Mouse (Mus musculus) CD4-positive, CD25-positive, alpha-beta regulatory T cell, adult 4 months (primary cell): ENCODE measurements around the gene Smco3. TPM values are rescaled to one million over a fixed set of nuclear protein-coding genes. Genes with fewer than 3 reads are reported as not detected.
"Not testable (repeated sequence)": the region's sequence is repeated elsewhere in the genome, so short reads cannot be mapped to it uniquely, and the experiment has no call there.

Experiments used
- ATAC-seq: one replicate; pipeline ENCODE4 v1.8.0; 2017
- polyA plus RNA-seq, 2 experiments: library from polyadenylated mRNA; unstranded; fragments of 100-300 nt; shearing (Covaris generic); gene quantifications; one replicate each; pipeline ENCODE4 v1.2.1; 2017

Smco3 gene
- polyA plus RNA-seq, 2 experiments from 2014 or later: not detected

DNA sequence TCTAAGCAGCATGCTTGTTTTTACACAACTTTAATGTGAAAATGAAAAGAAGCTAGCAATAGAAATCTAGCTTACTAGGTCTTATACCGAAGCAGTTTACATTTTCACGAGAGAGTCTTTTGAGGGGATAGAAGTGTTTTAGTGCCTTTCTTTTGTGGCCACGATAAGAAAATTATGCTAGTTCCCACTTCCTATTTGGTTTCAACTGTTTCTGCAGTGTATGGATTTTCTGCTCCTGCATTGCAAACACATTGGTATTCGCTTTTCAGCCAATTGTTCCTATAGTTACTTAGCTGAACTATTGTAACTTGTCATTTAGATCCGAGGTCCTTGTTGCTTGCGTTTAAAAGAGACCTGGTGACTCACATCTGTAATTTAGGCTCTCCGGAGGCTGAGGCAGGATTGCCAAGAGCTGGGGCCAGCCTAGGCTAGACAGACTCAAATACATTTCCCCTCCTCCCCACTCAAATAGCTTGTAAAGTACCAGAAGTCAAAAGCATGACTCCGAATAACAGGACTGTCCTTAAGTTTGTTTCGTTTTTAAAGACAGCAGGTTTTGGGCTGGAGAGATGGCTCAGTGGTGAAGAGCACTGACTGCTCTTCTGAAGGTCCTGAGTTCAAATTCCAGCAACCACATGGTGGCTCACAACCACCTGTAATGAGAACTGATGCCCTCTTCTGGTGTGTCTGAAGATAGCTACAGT is 30.4 kb downstream of the Smco3 start:
- ATAC-seq: no peak

DNA sequence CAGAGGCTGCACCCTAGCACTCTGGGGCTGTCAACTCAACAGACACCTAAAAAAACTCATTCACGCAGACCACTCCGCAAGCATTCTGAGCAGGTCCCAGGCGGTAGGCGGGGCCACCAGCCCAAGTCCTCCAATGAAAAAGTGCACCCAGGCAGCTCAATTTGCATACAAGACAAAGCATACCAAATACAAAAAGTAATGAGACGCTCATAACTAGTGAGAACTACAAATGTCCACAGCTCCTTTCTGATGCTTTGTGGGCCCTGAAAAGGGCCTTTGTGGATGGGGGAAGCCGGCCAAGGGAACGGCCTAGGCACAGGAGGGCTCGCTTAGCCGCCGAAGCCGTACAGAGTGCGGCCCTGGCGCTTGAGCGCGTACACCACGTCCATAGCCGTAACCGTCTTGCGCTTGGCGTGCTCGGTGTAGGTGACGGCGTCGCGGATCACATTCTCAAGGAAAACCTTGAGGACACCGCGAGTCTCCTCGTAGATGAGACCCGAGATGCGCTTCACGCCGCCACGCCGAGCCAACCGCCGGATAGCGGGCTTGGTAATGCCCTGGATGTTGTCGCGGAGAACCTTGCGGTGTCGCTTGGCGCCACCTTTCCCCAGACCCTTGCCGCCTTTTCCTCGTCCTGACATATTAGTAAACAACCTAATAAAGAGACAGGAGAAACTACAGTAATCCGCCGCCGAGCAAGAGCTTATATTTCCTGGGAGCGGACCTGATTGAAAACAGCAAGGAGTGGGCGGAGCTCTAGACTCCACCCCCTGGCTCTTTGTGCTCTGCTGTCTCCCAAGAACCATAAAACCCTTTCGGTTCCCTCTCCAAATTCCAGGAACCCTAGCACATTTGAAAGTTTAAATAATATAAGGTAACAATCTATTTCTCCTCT is 31.3 kb downstream of the Smco3 start, which contains the start of gene Hist4h4:
Gene Hist4h4, minus strand, starts transcription at position 677 of the 895 bp plus-strand sequence.
- peak; percentile 63 for ATAC-seq

DNA sequence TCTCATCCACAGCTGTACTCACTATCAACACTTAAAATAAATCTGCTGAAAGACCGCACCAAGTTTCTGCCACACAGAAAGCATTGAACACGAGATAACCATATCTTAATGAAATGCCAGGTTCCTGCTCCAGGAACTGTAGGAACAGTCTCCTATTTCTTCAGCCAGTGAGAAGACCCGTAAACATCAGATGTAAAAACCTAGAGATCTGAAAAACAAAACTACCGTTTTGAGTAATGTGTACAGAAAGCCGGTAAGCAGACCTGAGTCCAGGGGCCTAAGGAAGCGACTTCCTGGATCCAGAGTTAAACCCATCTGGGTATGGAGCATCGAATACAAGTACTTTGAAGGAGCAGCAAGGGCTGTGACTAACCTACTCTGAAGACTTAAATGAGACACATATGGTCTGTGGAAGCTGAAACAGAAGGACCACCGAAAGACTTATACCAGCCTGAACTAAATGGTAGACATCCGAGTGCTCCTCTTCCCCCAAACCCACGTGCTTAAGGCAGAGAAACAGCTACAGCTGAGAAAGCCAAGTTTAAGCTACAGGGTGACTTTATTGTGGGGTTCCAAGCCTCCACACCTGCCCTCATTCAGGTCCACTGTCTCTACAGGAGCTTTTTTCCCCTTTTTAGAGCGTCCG is 32.0 kb downstream of the Smco3 start:
- no peak for ATAC-seq

DNA sequence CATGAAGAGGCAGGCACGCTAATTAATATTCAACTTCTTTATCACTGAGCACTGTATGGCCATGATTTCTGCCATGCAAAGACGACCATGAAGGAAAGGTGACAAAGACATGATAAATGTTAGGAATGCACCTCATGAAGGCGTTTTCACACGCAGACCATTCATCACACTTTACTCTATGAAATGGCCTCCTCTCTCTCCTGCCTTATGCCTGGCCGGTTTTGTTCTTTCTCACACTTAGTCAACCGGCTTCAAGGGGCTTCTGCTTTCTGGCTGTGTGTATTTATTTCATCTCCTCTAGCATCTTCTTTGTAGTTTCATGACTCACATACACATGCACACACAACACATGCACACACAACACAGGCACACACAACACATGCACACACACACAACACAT is 34.0 kb downstream of the Smco3 start:
- ATAC-seq: no peak

DNA sequence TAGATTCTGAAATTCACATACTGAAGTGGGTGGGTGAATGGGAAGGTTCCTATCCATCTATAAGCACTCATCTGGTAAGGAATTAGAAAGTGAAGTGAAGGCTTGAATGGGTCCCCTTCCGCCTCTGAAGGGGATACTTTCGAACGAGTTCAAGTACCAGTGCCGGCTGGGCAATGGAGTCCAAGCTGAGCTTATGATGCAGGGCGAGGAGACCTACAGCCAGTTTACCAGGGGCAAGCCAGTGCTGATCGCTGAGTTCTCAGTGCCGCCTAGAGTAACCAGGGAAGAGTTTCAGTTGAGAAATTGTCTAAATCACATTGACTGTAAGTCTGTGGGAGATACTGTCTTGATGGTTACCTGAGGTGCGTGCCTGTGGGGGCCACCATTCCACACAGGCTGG is 34.5 kb downstream of the Smco3 start:
- no peak for ATAC-seq

DNA sequence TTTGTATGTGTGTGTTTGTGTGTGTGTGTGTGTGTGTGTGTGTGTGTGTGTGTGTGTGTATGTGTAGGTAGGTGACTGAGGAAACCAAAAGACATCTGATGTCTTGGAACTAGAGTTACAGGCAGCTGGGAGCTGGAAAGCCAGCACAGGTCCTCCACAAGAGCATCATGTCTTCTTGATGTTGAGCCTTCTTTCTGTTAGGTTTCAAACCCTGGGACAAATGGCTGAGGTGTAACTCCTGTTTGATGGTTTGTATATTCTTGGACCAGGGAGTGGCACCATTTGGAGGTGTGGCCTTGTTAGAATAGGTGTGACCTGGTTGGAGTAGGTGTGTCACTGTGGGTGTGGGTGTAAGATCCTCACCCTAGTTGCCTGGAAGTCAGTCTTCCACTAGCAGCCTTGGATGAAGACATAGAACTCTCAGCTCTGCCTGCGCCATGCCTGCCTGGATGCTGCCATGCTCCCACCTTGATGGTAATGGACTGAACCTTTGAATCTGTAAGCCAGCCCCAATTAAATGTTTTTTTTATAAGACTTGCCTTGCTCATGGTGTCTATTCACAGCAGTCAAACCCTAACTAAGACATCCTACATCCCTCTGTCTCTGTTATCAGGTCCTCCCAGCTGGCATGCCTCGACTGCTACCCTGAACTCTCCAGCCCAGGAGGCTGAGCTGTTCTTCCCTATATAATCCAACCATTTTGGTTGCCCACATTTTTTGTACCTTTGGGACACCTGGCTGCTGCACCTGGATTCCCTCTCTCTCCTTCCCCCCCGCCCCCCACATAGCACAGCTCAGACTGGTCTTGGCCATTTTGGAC is 37.2 kb downstream of the Smco3 start:
- ATAC-seq: not testable (repeated sequence)

DNA sequence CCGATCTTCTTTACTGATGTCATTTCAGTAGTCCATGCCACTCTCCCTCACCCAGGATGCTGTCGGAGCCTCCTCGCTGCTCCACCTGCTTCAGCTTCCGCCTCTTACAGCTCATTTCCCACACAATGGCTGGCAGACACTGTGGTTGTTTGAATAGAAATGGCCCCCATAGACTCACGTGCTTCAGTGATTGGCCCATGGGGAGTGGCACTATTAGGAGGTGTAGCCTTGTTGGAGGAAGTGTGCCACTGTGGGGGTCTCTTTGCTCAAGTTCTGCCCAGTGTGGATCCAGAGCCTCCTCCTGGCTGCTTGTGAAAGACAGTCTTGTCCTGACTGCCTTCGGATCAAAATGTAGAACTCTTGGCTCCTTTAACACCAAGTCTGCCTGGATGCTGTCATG is 39.4 kb downstream of the Smco3 start:
- no peak for ATAC-seq

DNA sequence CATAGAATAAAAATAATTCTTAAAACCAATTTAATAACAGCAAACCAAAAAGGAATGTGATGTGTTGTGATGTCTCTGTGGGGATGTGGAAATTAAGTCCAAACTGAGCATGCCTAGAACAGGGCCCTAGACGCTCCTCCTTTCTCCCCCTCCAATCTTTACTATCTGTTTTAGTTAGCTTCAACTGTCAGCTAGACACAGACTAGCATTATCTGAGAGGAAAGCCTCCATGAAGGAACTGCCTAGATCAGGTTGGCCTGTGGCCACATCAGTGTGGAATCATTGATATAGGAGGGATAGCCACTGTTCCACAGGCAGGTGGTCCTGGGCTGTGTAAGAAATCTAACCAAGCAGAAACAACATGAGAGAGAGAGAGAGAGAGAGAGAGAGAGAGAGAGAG is 40.1 kb downstream of the Smco3 start:
- ATAC-seq: no peak

DNA sequence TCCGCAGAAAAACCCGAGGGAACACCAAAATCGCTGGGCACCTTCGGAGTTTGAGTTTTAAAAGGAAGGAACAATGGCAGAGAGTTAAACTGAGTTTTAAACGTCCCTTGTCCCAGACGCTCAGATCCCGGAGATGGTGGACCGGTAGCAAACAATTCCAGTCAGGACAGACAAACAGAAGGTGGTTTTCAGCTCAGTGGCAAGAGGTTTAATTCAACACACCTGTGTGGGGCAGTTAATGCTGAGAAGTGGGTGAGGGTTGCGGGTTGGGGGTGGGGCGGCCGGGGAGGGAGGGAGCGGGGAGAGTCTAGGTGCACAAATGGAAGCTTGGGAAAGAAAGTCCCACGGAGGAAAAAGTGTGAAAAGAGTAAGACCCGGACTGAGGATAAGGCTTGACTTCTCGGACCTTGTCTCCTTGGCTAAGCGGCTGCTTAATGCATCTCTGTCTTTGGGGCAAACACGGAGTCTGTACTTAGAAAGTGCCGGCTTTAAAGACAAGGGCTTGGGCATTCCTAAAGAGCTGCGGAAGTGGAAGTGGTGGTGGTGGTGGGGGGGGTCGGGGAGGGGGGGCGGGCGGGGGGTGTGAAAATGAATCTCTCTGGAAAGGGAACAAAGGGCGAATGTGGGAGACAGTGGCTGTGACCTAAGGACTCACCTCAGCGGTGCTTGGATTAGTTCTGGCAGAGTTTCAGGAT is 41.3 kb downstream of the Smco3 start:
- ATAC-seq: peak; percentile 47

DNA sequence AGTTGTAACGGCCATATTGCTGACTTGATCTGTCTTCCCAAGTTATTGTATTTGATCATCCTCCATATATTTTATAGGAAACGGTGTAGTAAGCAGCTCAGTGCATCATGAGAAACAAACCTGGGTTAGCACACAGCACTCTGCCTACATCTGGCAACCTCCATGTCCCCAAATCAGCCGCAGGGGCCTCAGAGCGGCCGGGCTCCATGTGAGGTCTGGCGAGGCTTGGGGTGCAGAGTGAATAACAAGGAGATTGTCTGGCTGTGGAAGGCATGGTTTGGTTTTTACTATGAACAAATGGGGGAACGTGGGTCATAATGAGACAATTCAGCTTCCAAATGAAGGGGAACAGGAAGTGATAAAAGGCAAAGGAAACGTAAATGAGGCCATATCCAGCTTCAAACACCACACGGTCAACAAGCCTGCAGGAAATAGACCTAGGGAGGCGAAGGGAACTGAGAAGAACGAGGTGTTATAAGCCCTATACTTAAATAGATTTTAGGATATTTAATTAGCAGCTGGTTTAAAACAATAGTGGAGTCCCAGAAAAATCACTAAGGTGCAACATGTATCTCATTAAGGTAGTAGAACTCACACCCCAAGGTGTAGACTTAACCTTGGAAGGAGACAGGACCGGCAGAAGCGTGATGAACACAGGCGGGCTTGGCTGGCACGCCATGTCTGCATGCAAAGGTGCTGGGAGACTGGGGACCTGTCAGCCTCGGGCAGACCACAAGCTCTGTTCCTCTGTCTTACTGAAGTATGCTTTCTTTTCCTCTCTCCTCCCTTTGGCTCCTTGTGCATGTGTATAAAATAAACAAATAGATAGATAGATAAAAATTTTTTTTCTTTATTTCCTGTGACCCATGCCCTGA is 42.1 kb downstream of the Smco3 start:
- peak; percentile 47 for ATAC-seq

DNA sequence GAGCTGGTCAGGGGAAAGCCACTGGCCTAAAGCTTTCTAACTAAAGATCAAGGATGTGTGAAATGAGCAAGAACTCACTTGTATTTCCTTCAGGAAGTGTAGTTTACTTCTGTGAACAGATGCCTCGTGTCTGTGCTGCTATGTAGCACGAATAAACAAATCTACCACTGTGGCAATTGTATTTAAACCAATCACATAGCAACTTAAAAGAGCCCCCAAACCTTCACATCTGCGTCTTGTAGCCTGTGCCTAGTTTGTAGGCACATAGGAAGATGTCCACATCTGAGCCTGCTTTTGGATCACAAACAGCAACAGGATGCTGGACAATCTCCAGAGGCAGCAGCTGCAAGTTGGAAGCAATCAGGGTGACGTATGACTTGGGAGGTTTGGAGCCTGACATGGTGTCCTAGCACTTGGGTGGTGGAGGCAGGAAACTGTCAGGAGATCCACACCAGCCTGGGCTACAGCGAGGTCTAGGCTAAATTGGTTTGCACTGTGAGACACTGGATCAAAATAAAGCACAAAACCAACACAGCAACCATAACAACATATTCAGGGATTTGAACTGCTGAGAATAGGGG is 45.8 kb downstream of the Smco3 start:
- ATAC-seq: no peak

DNA sequence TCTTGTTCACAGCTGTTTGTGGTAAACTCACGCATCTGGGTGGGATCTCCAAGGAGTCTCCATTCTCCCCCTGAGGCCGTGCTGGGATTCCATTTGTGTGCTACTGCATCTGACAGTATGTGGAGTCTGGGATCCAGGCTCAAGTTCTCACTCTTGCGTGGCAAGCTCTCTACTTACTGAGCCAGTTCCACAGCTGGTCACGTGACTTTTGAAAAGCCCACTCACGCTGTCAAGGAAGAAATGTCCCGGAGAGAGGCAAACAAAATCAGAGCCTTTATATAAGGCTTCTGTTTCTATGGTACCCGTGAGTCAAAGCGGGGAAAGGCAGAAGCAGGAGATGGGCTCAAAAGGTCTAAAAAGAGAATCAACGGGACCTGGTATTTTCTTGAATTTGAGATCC is 52.5 kb downstream of the Smco3 start:
- no peak for ATAC-seq

DNA sequence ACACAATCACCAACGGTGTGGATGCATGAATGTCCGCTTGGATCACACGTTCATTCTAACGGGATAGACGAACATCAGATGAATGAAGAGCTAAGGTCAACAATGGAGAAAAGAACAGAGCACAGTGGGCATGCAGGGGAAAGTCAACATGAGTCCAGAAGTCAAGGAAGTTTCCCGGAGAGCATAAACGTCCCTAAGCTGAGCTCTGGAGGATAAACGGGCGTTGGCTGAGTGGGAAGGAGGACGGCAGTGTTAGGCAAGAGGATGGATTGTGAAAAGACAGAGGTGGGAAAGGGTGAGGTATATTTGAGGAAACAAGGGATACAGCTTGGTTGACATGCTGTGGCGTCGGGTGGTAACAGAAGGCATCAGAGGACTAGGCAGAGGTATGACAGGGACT is 53.1 kb downstream of the Smco3 start:
- no peak for ATAC-seq

DNA sequence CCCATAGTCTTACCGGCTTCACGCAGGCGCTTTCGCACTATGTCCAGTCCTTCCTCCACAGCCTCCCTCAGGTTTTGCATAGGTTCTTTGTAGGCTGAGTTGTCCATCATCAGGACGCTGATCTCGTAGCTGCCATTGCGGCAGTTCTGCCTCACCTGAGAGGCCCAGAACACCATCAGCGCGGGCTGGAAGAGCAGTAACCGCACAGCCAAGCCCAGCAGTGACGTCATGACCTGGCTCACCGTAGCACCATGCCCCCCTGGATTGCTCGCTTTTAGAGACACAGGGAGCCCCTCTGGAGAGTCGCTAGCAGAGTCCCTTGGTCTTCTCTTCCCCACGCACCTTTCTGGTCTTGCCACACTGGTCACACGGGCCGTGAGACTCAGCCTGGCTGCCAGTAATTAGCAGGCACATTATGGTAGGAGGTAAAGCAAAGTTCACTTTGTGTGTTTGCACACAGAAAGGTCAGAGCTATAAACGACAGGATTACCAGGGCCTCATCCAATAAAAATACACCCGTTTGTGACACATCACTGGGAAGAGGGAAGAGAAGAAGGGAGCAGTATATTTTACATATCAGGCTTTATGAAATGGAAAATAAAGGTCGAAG is 53.8 kb downstream of the Smco3 start, which contains the start of gene Gucy2c:
Gene Gucy2c, minus strand, starts transcription at position 389 of the 610 bp plus-strand sequence.
- no peak for ATAC-seq

Other genes starting within 250 kb of the Smco3 start
- gene Plbd1, start 173.5 kb downstream of the Smco3 start, polyA plus RNA-seq: 1 to 10 TPM; 1.2 to 1.4 TPM
- not detected for gene Gucy2c, start 53.7 kb downstream of the Smco3 start, polyA plus RNA-seq
- 1 to 10 TPM; 1.0 to 1.7 TPM for gene Hist4h4, start 31.0 kb downstream of the Smco3 start, polyA plus RNA-seq
- 10 to 100 TPM; 73.4 to 92.2 TPM for gene H2afj, start 27.2 kb downstream of the Smco3 start, polyA plus RNA-seq
- 1 to 10 TPM; 2.1 to 5.2 TPM for gene BC049715, start 7.8 kb downstream of the Smco3 start, polyA plus RNA-seq
- gene Wbp11, start 7.2 kb downstream of the Smco3 start, polyA plus RNA-seq: 10 to 100 TPM; 58.3 to 63.6 TPM
- gene Art4, start 22.3 kb upstream of the Smco3 start, polyA plus RNA-seq: 1 to 10 TPM; 3.7 to 5.7 TPM
- not detected for gene Mgp, start 40.4 kb upstream of the Smco3 start, polyA plus RNA-seq
- gene Erp27, start 86.7 kb upstream of the Smco3 start, polyA plus RNA-seq: 1 to 10 TPM; 2.9 to 3.1 TPM
- under 1 TPM; 0.05 to 0.10 TPM for gene Pde6h, start 88.4 kb upstream of the Smco3 start, polyA plus RNA-seq
- gene Arhgdib, start 106.4 kb upstream of the Smco3 start, polyA plus RNA-seq: 1,000 to 10,000 TPM; 2,618 to 2,837 TPM